Mouse (Mus musculus): ENCODE results near the gene Ube2b. TPM values are rescaled to one million over a fixed set of nuclear protein-coding genes. Genes with fewer than 3 reads are reported as not detected.

Gene Ube2b
- polyA plus RNA-seq, 1 experiment from 2014 or later: 183 TPM

- WGBS: under 1% methylated on average over 29 of the region's 29 CpGs
Observed at GRCm38 (mm10) chr11:51999611-52000289, 812 bp downstream of the Ube2b start.

GRCm38 (mm10) chr11:51971644-51972043 lies 28.9 kb downstream of the Ube2b start:
- Histone ChIP-seq H3K9ac (replicated peaks; ENCODE audit: low read length) (no peak overlapping the region), H3K27ac (replicated peaks; ENCODE audit: low read depth, low read length) (no peak overlapping the region), H3K4me3 (replicated peaks; ENCODE audit: low read depth, low read length) (no peak overlapping the region), H3K36me3 (ENCODE audit: control insufficient read depth, insufficient read depth, low read length) (peaks cover 59% of the 10 kb centered on the region), H3K4me2 (ENCODE audit: low read length) (no peak overlapping the region), H3K9me3 (ENCODE audit: control insufficient read depth, low read length) (0 out of 2 replicates have a peak, but pooled peaks cover 2% of the 10 kb centered on the region), H3K27me3 (ENCODE audit: control insufficient read depth, insufficient read depth, low read length) (no peaks in the 10 kb centered on the region), H3K4me1 (ENCODE audit: control insufficient read depth, insufficient read depth, low read length) (peaks cover 5% of the 10 kb centered on the region; the same call in 1 of the 2 replicates)
- WGBS: 95% methylated on average over 6 of the region's 6 CpGs
- ATAC-seq (ENCODE audit: low FRiP score, low TSS enrichment) (no peak), DNase-seq (no peak)

More at GRCm38 (mm10) chr11:51999611-52000289, 812 bp downstream of the Ube2b start:
- DNase-seq: peak; percentile 39
- peak overlapping the region; percentile 93 for H3K4me3 ChIP-seq (replicated peaks; ENCODE audit: low read depth, low read length)
- H3K27ac ChIP-seq (replicated peaks; ENCODE audit: low read depth, low read length): peak overlapping the region; percentile 97
- H3K4me2 ChIP-seq (ENCODE audit: low read length): peak overlapping the region; percentile 67
- no peaks in the 10 kb centered on the region for H3K27me3 ChIP-seq (ENCODE audit: control insufficient read depth, insufficient read depth, low read length)
- no peaks in the 10 kb centered on the region for H3K9me3 ChIP-seq (ENCODE audit: control insufficient read depth, low read length)
- H3K36me3 ChIP-seq (ENCODE audit: control insufficient read depth, insufficient read depth, low read length): peaks cover 31% of the 10 kb centered on the region
- peaks cover 23% of the 10 kb centered on the region for H3K4me1 ChIP-seq (ENCODE audit: control insufficient read depth, insufficient read depth, low read length)
- H3K9ac ChIP-seq (replicated peaks; ENCODE audit: low read length): peak overlapping the region; percentile 95
- peak; percentile 42 for ATAC-seq (ENCODE audit: low FRiP score, low TSS enrichment)

- DNase-seq (no peak), ATAC-seq (ENCODE audit: low FRiP score, low TSS enrichment) (no peak)
- Histone ChIP-seq H3K36me3 (ENCODE audit: control insufficient read depth, insufficient read depth, low read length) (peaks cover 44% of the 10 kb centered on the region), H3K27ac (replicated peaks; ENCODE audit: low read depth, low read length) (no peak overlapping the region), H3K4me3 (replicated peaks; ENCODE audit: low read depth, low read length) (no peak overlapping the region), H3K4me1 (ENCODE audit: control insufficient read depth, insufficient read depth, low read length) (peaks cover 5% of the 10 kb centered on the region; the same call in 1 of the 2 replicates), H3K4me2 (ENCODE audit: low read length) (no peak overlapping the region), H3K9me3 (ENCODE audit: control insufficient read depth, low read length) (0 out of 2 replicates have a peak, but pooled peaks cover 2% of the 10 kb centered on the region), H3K9ac (replicated peaks; ENCODE audit: low read length) (no peak overlapping the region), H3K27me3 (ENCODE audit: control insufficient read depth, insufficient read depth, low read length) (no peaks in the 10 kb centered on the region)
- 93% methylated on average over 2 of the region's 2 CpGs for WGBS
Observed at GRCm38 (mm10) chr11:51969511-51969910, 31.1 kb downstream of the Ube2b start.

- peaks cover 5% of the 10 kb centered on the region; the same call in 1 of the 2 replicates for H3K4me1 ChIP-seq (ENCODE audit: control insufficient read depth, insufficient read depth, low read length)
- H3K9me3 ChIP-seq (ENCODE audit: control insufficient read depth, low read length): 0 out of 2 replicates have a peak, but pooled peaks cover 2% of the 10 kb centered on the region
- no peak overlapping the region for H3K4me2 ChIP-seq (ENCODE audit: low read length)
- ATAC-seq (ENCODE audit: low FRiP score, low TSS enrichment) (no peak), DNase-seq (no peak)
- H3K4me3 ChIP-seq (replicated peaks; ENCODE audit: low read depth, low read length): no peak overlapping the region
- no peaks in the 10 kb centered on the region for H3K27me3 ChIP-seq (ENCODE audit: control insufficient read depth, insufficient read depth, low read length)
- H3K9ac ChIP-seq (replicated peaks; ENCODE audit: low read length): no peak overlapping the region
- peaks cover 40% of the 10 kb centered on the region for H3K36me3 ChIP-seq (ENCODE audit: control insufficient read depth, insufficient read depth, low read length)
- H3K27ac ChIP-seq (replicated peaks; ENCODE audit: low read depth, low read length): no peak overlapping the region
- WGBS: 95% methylated on average over 9 of the region's 9 CpGs
Observed at GRCm38 (mm10) chr11:51968896-51969295, 31.7 kb downstream of the Ube2b start.

- Histone ChIP-seq H3K9ac (replicated peaks; ENCODE audit: low read length) (peak within 1 kb of the TSS; percentile 73), H3K9me3 (ENCODE audit: control insufficient read depth, low read length) (no peaks in the 10 kb centered on the region), H3K4me3 (replicated peaks; ENCODE audit: low read depth, low read length) (peak within 1 kb of the TSS; percentile 73), H3K4me1 (ENCODE audit: control insufficient read depth, insufficient read depth, low read length) (peaks cover 5% of the 10 kb centered on the region; the same call in 1 of the 2 replicates), H3K4me2 (ENCODE audit: low read length) (peak within 1 kb of the TSS; percentile 75), H3K36me3 (ENCODE audit: control insufficient read depth, insufficient read depth, low read length) (peaks cover 30% of the 10 kb centered on the region), H3K27ac (replicated peaks; ENCODE audit: low read depth, low read length) (peak within 1 kb of the TSS; percentile 60), H3K27me3 (ENCODE audit: control insufficient read depth, insufficient read depth, low read length) (no peaks in the 10 kb centered on the region)
- WGBS: 4% methylated on average over 63 of the region's 63 CpGs
- peak; percentile 90 for ATAC-seq (ENCODE audit: low FRiP score, low TSS enrichment)
- DNase-seq: peak; percentile 99
Observed at GRCm38 (mm10) chr11:51967443-51968401, 32.8 kb downstream of the Ube2b start, which contains the start of gene Cdkn2aipnl. Gene Cdkn2aipnl (plus strand): TSS chr11:51967661.

GRCm38 (mm10) chr11:51966651-51967050 lies 33.9 kb downstream of the Ube2b start:
- Histone ChIP-seq H3K4me2 (ENCODE audit: low read length) (no peak overlapping the region), H3K27ac (replicated peaks; ENCODE audit: low read depth, low read length) (no peak overlapping the region), H3K36me3 (ENCODE audit: control insufficient read depth, insufficient read depth, low read length) (peaks cover 19% of the 10 kb centered on the region), H3K4me3 (replicated peaks; ENCODE audit: low read depth, low read length) (no peak overlapping the region), H3K27me3 (ENCODE audit: control insufficient read depth, insufficient read depth, low read length) (no peaks in the 10 kb centered on the region), H3K9ac (replicated peaks; ENCODE audit: low read length) (no peak overlapping the region), H3K9me3 (ENCODE audit: control insufficient read depth, low read length) (no peaks in the 10 kb centered on the region), H3K4me1 (ENCODE audit: control insufficient read depth, insufficient read depth, low read length) (peaks cover 5% of the 10 kb centered on the region; the same call in 1 of the 2 replicates)
- no peak for ATAC-seq (ENCODE audit: low FRiP score, low TSS enrichment)
- DNase-seq: no peak
- WGBS: 87% methylated on average over 5 of the region's 5 CpGs

GRCm38 (mm10) chr11:51962277-51962676 lies 38.3 kb downstream of the Ube2b start:
- H3K4me2 ChIP-seq (ENCODE audit: low read length): no peak overlapping the region
- H3K4me3 ChIP-seq (replicated peaks; ENCODE audit: low read depth, low read length): no peak overlapping the region
- no peak overlapping the region for H3K27ac ChIP-seq (replicated peaks; ENCODE audit: low read depth, low read length)
- WGBS: 94% methylated on average over 7 of the region's 7 CpGs
- no peaks in the 10 kb centered on the region for H3K4me1 ChIP-seq (ENCODE audit: control insufficient read depth, insufficient read depth, low read length)
- no peaks in the 10 kb centered on the region for H3K27me3 ChIP-seq (ENCODE audit: control insufficient read depth, insufficient read depth, low read length)
- H3K36me3 ChIP-seq (ENCODE audit: control insufficient read depth, insufficient read depth, low read length): no peaks in the 10 kb centered on the region
- DNase-seq (no peak), ATAC-seq (ENCODE audit: low FRiP score, low TSS enrichment) (no peak)
- H3K9ac ChIP-seq (replicated peaks; ENCODE audit: low read length): no peak overlapping the region
- H3K9me3 ChIP-seq (ENCODE audit: control insufficient read depth, low read length): 0 out of 2 replicates have a peak, but pooled peaks cover 3% of the 10 kb centered on the region

- Histone ChIP-seq H3K9ac (replicated peaks; ENCODE audit: low read length) (no peak overlapping the region), H3K4me3 (replicated peaks; ENCODE audit: low read depth, low read length) (no peak overlapping the region), H3K27ac (replicated peaks; ENCODE audit: low read depth, low read length) (no peak overlapping the region), H3K4me2 (ENCODE audit: low read length) (no peak overlapping the region), H3K36me3 (ENCODE audit: control insufficient read depth, insufficient read depth, low read length) (no peaks in the 10 kb centered on the region), H3K4me1 (ENCODE audit: control insufficient read depth, insufficient read depth, low read length) (no peaks in the 10 kb centered on the region), H3K27me3 (ENCODE audit: control insufficient read depth, insufficient read depth, low read length) (no peaks in the 10 kb centered on the region), H3K9me3 (ENCODE audit: control insufficient read depth, low read length) (0 out of 2 replicates have a peak, but pooled peaks cover 3% of the 10 kb centered on the region)
- no peak for DNase-seq
- WGBS: 92% methylated on average over 8 of the region's 8 CpGs
- no peak for ATAC-seq (ENCODE audit: low FRiP score, low TSS enrichment)
Observed at GRCm38 (mm10) chr11:51961761-51962160, 38.8 kb downstream of the Ube2b start.
